Mouse (Mus musculus) right cerebral cortex, postnatal 10 days (tissue): ENCODE data around the gene 2610042L04Rik.
A peak's percentile ranks its signal among the peaks of the same experiment; 100 is the strongest.
"Not testable (repeated sequence)": the region's sequence is repeated elsewhere in the genome, so short reads cannot be mapped to it uniquely, and the experiment has no call there.

Experiments
- DNase-seq, 2 experiments: peaks; one replicate each; pipeline ENCODE4 v3.0.0; 2021; ENCODE audit warnings: low spot score in 2 of 2

Gene 2610042L04Rik

GRCm38 (mm10) chr14:4334476-4335080 is at the start of gene 2610042L04Rik:
TSS of gene 2610042L04Rik (plus strand) at chr14:4334763.
- DNase-seq = peak in 1 of 2 experiments; percentile 14

GRCm38 (mm10) chr14:4316983-4317382 is 17.6 kb upstream of the 2610042L04Rik start, which contains the start of gene Gm3149:
TSS of gene Gm3149 (plus strand) at chr14:4317283.
- DNase-seq = not testable (repeated sequence)

DNA sequence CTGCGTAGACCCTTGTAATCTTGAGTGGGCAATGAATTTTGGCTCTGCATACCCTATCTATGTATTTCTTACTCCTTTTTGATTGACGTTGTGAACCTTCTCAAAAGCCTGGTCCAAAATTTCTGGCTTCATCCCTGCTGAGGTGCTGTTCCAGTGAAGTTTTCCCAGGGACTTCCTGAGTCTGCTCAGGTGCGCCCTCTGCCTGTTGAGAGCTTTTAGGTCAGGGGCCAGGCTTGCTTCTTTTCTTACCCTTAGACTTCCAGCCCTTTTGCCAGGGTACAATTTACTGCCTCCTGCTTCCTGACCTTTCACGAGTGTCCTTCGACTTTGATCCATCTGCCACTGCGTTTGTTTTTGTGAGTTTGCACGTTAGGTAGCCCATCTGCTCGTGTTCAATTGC is 943 bp downstream of the 2610042L04Rik start:
- DNase-seq = peak in 1 of 2 experiments; percentile 20

DNA sequence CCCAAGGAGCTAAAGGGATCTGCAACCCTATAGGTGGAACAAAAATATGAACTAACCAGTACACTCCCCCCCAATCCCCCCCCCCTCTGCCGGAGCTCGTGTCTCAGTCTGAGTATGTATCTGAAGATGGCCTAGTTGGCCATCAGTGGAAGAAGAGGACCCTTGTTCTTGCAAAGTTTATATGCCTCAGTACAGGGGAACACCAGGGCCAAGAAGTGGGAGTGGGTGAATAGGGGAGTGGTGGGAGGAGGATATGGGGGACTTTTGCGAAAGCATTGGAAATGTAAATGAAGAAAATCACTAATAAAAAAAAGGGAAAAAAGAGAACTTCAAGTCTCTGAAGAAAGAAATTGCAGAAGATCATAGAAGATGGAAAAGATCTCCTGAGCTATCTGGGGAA is 34.4 kb downstream of the 2610042L04Rik start:
- DNase-seq = not testable (repeated sequence)

GRCm38 (mm10) chr14:4369691-4370090 is 35.1 kb downstream of the 2610042L04Rik start:
- not testable (repeated sequence) for DNase-seq

DNA sequence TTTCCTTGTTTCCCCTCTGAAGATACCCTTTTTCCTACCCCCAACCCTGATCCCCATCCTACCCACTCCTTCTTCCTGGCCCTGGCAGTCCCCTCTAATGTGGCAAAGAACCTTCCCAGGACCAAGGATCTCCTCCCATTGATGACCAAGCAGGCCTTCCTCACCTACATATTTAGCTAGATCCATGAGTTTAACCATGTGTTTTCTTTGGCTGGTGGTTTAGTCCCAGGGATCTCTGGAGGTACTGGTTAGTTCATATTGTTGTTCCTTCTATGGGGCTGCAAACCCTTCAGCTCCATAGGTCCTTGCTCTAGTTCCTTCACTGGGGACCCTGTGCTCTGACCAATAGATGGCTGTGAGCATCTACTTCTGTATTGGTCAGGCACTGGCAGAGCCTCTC is 43.3 kb downstream of the 2610042L04Rik start:
- DNase-seq = not testable (repeated sequence)

DNA sequence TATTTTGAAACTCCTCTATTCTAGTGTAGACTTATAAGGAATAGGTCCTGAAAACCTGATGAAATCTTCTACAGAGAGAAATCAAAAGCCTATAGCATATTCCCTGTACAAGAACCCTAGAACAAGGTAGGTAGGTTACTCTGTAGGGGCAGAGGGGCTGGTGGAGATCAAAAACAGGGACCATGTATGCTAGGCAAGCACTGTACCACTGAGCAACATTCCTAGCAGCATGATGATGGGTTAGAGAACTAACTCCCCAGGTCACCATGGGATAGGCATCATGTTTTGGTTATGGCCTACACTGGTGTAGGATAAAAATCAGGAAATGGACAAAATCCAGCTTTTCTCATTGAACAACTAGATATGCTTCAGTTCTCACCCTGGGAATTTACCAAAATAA is 51.0 kb downstream of the 2610042L04Rik start:
- not testable (repeated sequence) for DNase-seq

DNA sequence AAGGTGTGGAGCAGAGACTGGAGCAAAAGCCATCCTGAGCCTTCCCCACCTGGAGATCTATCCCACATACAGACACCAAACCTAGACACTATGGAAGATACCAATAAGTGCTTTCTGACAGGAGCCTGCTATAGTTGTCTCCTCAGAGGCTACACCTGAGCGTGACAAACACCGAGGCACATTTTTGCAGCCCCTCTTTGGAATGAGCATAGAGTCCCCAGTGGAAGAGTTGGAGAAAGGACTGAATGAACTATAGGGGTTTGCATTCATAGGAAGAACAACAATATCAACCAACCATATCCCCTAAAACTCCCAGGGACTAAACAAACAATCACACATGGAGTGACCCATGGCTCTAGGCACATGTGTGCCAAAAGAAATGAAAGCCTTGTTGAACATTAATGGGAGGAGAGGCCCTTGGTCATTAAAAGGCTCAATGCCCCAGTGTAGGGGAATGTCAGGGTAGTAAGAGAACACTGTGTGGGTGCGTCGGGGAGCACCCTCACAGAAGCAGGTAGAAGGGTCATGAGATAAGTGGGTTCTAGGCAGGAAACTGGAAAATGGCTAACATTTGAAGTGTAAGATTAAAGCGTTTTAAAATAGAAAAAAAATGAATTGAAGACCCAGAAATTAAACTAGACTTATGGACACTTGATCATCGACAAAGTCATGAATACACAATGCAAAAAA is 58.4 kb downstream of the 2610042L04Rik start:
- DNase-seq = not testable (repeated sequence)

GRCm38 (mm10) chr14:4397226-4397625 is 62.7 kb downstream of the 2610042L04Rik start, which contains the start of gene Gm3159:
TSS of gene Gm3159 (plus strand) at chr14:4397526.
- DNase-seq = not testable (repeated sequence)

- not testable (repeated sequence) for DNase-seq
These were observed 64.1 kb downstream of the 2610042L04Rik start for GRCm38 (mm10) chr14:4398624-4399023.

GRCm38 (mm10) chr14:4400115-4400789 is 65.7 kb downstream of the 2610042L04Rik start:
- peak in 1 of 2 experiments; percentile 17 for DNase-seq

DNA sequence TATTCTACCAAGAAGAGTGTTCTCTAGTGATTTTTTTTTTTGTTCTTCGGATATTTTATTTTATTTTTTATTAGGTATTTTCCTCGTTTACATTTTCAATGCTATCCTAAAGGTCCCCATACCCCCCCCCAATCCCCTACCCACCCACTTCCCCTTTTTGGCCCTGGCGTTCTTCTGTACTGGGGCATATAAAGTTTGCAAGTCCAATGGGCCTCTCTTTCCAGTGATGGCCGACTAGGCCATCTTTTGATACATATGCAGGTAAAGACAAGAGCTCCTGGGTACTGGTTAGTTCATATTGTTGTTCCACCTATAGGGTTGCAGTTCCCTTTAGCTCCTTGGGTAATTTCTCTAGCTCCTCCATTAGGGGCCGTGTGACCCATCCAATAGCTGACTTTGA is 66.7 kb downstream of the 2610042L04Rik start:
- DNase-seq = not testable (repeated sequence)

GRCm38 (mm10) chr14:4403840-4404239 is 69.3 kb downstream of the 2610042L04Rik start:
- peak in 1 of 2 experiments; percentile 15 for DNase-seq
